Mouse (Mus musculus) frontal cortex, postnatal 36 days (tissue): ENCODE data around the gene Plekhj1.
A peak's percentile ranks its signal among the peaks of the same experiment; 100 is the strongest.
"Not testable (repeated sequence)": the region's sequence is repeated elsewhere in the genome, so short reads cannot be mapped to it uniquely, and the experiment has no call there.

ENCODE experiments used
- DNase-seq, 2 experiments: peaks; one replicate each; pipeline ENCODE4 v3.0.0; 2022; ENCODE audit warnings: low spot score in 2 of 2

Gene Plekhj1

GRCm38 (mm10) chr10:80798150-80799006, at the start of gene Plekhj1, which contains the start of gene Sf3a2:
Gene Plekhj1, minus strand, starts transcription at chr10:80798626.
Gene Sf3a2, plus strand, starts transcription at chr10:80798198.
- DNase-seq: peak; percentile 97 to 98

- DNase-seq: peak; percentile 44 to 54
Observed at GRCm38 (mm10) chr10:80845732-80846131, 47.3 kb upstream of the Plekhj1 start.

GRCm38 (mm10) chr10:80845055-80845693, 46.7 kb upstream of the Plekhj1 start:
- no peak for DNase-seq

GRCm38 (mm10) chr10:80843931-80844547, 45.6 kb upstream of the Plekhj1 start, which contains the start of gene Lingo3:
Gene Lingo3, minus strand, starts transcription at chr10:80844039.
- DNase-seq: peak; percentile 54 to 57

GRCm38 (mm10) chr10:80843087-80843930, 44.9 kb upstream of the Plekhj1 start:
- DNase-seq: no peak

- DNase-seq: peak; percentile 56 to 59
Observed at GRCm38 (mm10) chr10:80842334-80842733, 43.9 kb upstream of the Plekhj1 start.

GRCm38 (mm10) chr10:80841685-80842084, 43.3 kb upstream of the Plekhj1 start:
- no peak for DNase-seq

- DNase-seq: no peak
Observed at GRCm38 (mm10) chr10:80839848-80840247, 41.4 kb upstream of the Plekhj1 start.

- no peak for DNase-seq
Observed at GRCm38 (mm10) chr10:80838346-80838912, 40.0 kb upstream of the Plekhj1 start.

- DNase-seq: no peak
Observed at GRCm38 (mm10) chr10:80837827-80838226, 39.4 kb upstream of the Plekhj1 start.

GRCm38 (mm10) chr10:80836949-80837379, 38.5 kb upstream of the Plekhj1 start:
- DNase-seq: no peak

- DNase-seq: no peak
Observed at GRCm38 (mm10) chr10:80835617-80836016, 37.2 kb upstream of the Plekhj1 start.

- no peak for DNase-seq
Observed at GRCm38 (mm10) chr10:80832818-80833217, 34.4 kb upstream of the Plekhj1 start.

- no peak for DNase-seq
Observed at GRCm38 (mm10) chr10:80831136-80831535, 32.7 kb upstream of the Plekhj1 start.

- no peak for DNase-seq
Observed at GRCm38 (mm10) chr10:80829359-80830278, 31.2 kb upstream of the Plekhj1 start.

GRCm38 (mm10) chr10:80828587-80828986, 30.2 kb upstream of the Plekhj1 start:
- DNase-seq: not testable (repeated sequence)

GRCm38 (mm10) chr10:80827870-80828420, 29.5 kb upstream of the Plekhj1 start:
- no peak for DNase-seq

- no peak for DNase-seq
Observed at GRCm38 (mm10) chr10:80827063-80827869, 28.8 kb upstream of the Plekhj1 start.
